Mouse (Mus musculus) kidney, adult 2 months (tissue): ENCODE measurements at regions not wholly inside any gene's neighbourhood (a gene's known extent, or its start where the extent isn't known, plus 50 kb on each side); places are given as distances from the start of the nearest gene placed in this dataset.

Experiments used
- CTCF ChIP-seq: fragments of 200-500 bp; conservative IDR thresholded peaks from 2 replicates; pipeline ENCODE4 v1.5.1; 2011; ENCODE audit warnings: low read depth, mild to moderate bottlenecking, control low read depth, low read length, moderate library complexity, mixed read lengths; ENCODE audit not compliant: insufficient read depth, insufficient read length
- POLR2A ChIP-seq: fragments of 200-500 bp; IDR thresholded peaks from one replicate; pipeline ENCODE4 v1.6.1; 2011; ENCODE audit warnings: low read depth, low read length, control low read depth

DNA sequence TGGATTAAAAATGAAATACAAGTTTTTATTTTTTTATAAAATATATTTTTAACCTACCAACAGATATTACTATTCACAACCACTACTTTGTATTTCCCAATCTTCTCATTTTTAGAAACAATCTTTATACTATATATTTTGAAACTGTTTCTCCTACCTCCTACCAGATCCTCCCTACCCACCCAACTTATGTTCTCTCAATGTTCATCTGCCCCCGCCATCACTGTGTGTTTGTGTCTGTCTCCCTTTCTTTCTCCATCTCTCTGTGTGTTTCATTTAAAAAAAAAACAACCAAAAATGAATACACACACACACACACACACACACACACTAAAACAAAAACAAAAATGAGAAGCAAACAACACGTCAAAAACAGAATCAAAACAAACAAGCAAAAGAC, 118.5 kb downstream of the Pcdh18 start:
- no peak for TF ChIP-seq POLR2A
- TF ChIP-seq CTCF = no peak
